Mouse (Mus musculus) myocyte (in vitro differentiated cells): Measurements from ENCODE around the gene Inip. TPM values are rescaled to one million over a fixed set of nuclear protein-coding genes. Genes with fewer than 3 reads are reported as not detected.

ENCODE experiments used
- H3K27me3 ChIP-seq: one replicate; pipeline ENCODE4 v1.6.1; 2011; ENCODE audit not compliant: control insufficient read depth, insufficient read depth, insufficient read length
- H3K36me3 ChIP-seq: one replicate; pipeline ENCODE4 v1.6.1; 2011; ENCODE audit not compliant: control insufficient read depth, insufficient read depth
- H3K4me2 ChIP-seq: one replicate; pipeline ENCODE4 v1.6.1; 2011; ENCODE audit warnings: low read depth, control low read depth
- H3K4me3 ChIP-seq: one replicate; pipeline ENCODE4 v1.5.1; 2011; ENCODE audit warnings: mild to moderate bottlenecking, control low read depth, moderate library complexity
- H3K79me2 ChIP-seq: one replicate; pipeline ENCODE4 v1.6.1; 2011; ENCODE audit not compliant: control insufficient read depth, insufficient read depth
- H3ac ChIP-seq: one replicate; pipeline ENCODE4 v1.6.1; 2011; ENCODE audit not compliant: control insufficient read depth, insufficient read length
- CEBPB ChIP-seq: IDR thresholded peaks from 2 replicates; pipeline ENCODE4 v1.6.1; 2011; ENCODE audit warnings: mild to moderate bottlenecking, moderate library complexity; ENCODE audit not compliant: poor library complexity, insufficient read depth, severe bottlenecking
- E2F4 ChIP-seq: IDR thresholded peaks from one replicate; pipeline ENCODE4 v1.6.1; 2011; ENCODE audit warnings: mild to moderate bottlenecking, control low read depth, moderate library complexity; ENCODE audit not compliant: insufficient read depth
- MAX ChIP-seq: IDR thresholded peaks from one replicate; pipeline ENCODE4 v1.6.1; 2011; ENCODE audit warnings: low read depth, mild to moderate bottlenecking, control low read depth
- MYOD1 ChIP-seq, 3 experiments: IDR thresholded peaks; one replicate each; pipeline ENCODE4 v1.6.1; 2011; ENCODE audit warnings: control low read depth in 2 of 3, low read depth in 2 of 3, mild to moderate bottlenecking in 2 of 3, moderate library complexity in 1 of 3; ENCODE audit not compliant: insufficient read length in 2 of 3, control insufficient read depth in 1 of 3
- MYOG ChIP-seq, 3 experiments: IDR thresholded peaks; one replicate each; pipeline ENCODE4 v1.6.1; 2011; ENCODE audit warnings: control low read depth in 2 of 3, low read depth in 2 of 3, mild to moderate bottlenecking in 2 of 3; ENCODE audit not compliant: insufficient read length in 2 of 3, control insufficient read depth in 1 of 3, insufficient read depth in 1 of 3
- POLR2A ChIP-seq: IDR thresholded peaks from one replicate; pipeline ENCODE4 v1.6.1; 2011; ENCODE audit warnings: low read depth, mild to moderate bottlenecking, control low read depth, moderate library complexity; ENCODE audit not compliant: insufficient read length
- POLR2AphosphoS2 ChIP-seq: IDR thresholded peaks from one replicate; pipeline ENCODE4 v1.6.1; 2011; ENCODE audit warnings: low read depth, control low read depth; ENCODE audit not compliant: insufficient read length
- REST ChIP-seq: IDR thresholded peaks from one replicate; pipeline ENCODE4 v1.6.1; 2011; ENCODE audit warnings: mild to moderate bottlenecking, control low read depth, moderate library complexity; ENCODE audit not compliant: insufficient read depth, insufficient read length
- SRF ChIP-seq: IDR thresholded peaks from one replicate; pipeline ENCODE4 v1.6.1; 2011; ENCODE audit warnings: low read depth; ENCODE audit not compliant: control insufficient read depth, insufficient read length
- TCF12 ChIP-seq: IDR thresholded peaks from one replicate; pipeline ENCODE4 v1.6.1; 2011; ENCODE audit warnings: mild to moderate bottlenecking, control low read depth; ENCODE audit not compliant: poor library complexity, insufficient read depth, severe bottlenecking
- TCF3 ChIP-seq: IDR thresholded peaks from one replicate; pipeline ENCODE4 v1.6.1; 2011; ENCODE audit warnings: low read depth, control low read depth; ENCODE audit not compliant: insufficient read length
- USF1 ChIP-seq: IDR thresholded peaks from one replicate; pipeline ENCODE4 v1.6.1; 2011; ENCODE audit warnings: low read depth, mild to moderate bottlenecking, control low read depth, moderate library complexity
- polyA plus RNA-seq: library from polyadenylated mRNA; unstranded; fragments of >200 nt; fragmentation: generic; extraction: Trizol; gene quantifications from one replicate; pipeline ENCODE4 v1.2.1, GENCODE M21; 2012; ENCODE audit warnings: missing spikeins

The Inip gene
- polyA plus RNA-seq, 1 experiment: 7.4 TPM

DNA sequence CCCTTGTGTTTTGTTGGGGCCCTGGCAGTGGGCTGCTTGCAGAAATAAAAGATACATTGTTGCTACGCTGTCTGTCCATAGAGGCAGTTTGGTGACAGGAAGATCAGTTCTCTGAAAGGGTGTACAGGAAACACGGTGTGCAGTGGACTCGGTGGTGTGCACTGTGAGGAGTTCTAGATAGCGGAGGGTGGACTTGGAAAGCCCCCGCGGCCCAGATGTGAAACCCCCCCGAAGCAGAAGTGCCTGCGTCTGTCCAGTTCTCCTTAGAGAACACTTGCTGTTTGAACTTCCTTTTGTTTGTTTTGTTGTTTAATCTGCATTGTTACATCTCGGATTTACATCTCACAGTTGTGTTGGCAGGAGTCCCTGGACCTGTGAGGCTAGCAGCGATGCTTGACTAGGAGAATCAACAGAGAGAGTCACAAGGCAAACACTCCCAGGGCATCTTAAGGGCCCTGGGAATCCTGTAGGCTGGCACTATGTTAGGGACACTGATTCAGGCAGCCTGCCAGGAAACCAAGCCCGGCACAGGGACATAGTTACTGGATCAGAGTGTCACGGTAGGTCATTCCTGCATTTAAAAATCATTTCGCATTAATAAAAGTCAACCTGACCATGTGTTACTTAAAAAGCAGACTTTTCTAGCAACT, 47.8 kb downstream of the Inip start:
- Histone ChIP-seq H3K27me3 (no peaks in the 10 kb centered on the region), H3K79me2 (no peaks in the 10 kb centered on the region), H3K36me3 (no peaks in the 10 kb centered on the region), H3K4me3 (no peak overlapping the region), H3K4me2 (no peak overlapping the region), H3ac (no peak overlapping the region)
- no peak for TF ChIP-seq SRF
- TF ChIP-seq CEBPB: no peak
- no peak for TF ChIP-seq POLR2AphosphoS2
- TF ChIP-seq USF1: no peak
- no peak for TF ChIP-seq MYOG (IDR thresholded peaks at IDR 0.05; ENCODE audit: control insufficient read depth in 1 of 3, insufficient read depth in 1 of 3, insufficient read length in 2 of 3, low read depth in 2 of 3)
- TF ChIP-seq POLR2A: no peak
- TF ChIP-seq TCF12: no peak
- TF ChIP-seq REST: no peak
- no peak for TF ChIP-seq MAX
- no peak for TF ChIP-seq TCF3
- no peak for TF ChIP-seq E2F4
- no peak for TF ChIP-seq MYOD1 (IDR thresholded peaks at IDR 0.05; ENCODE audit: control insufficient read depth in 1 of 3, insufficient read length in 2 of 3, low read depth in 2 of 3)

- no peak overlapping the region for H3K4me3 ChIP-seq
- no peak overlapping the region for H3K4me2 ChIP-seq
- H3ac ChIP-seq: no peak overlapping the region
- no peaks in the 10 kb centered on the region for H3K27me3 ChIP-seq
- no peaks in the 10 kb centered on the region for H3K36me3 ChIP-seq
- TF ChIP-seq POLR2A (no peak), E2F4 (no peak), MYOD1 (IDR thresholded peaks at IDR 0.05; ENCODE audit: control insufficient read depth in 1 of 3, insufficient read length in 2 of 3, low read depth in 2 of 3) (no peak), TCF3 (no peak), MAX (no peak), USF1 (no peak), CEBPB (no peak)
- H3K79me2 ChIP-seq: no peaks in the 10 kb centered on the region
Measured at GRCm38 (mm10) chr4:59739882-59740281, 61.5 kb downstream of the Inip start.

- TF ChIP-seq TCF12 (no peak), MAX (no peak), MYOG (IDR thresholded peaks at IDR 0.05; ENCODE audit: control insufficient read depth in 1 of 3, insufficient read depth in 1 of 3, insufficient read length in 2 of 3, low read depth in 2 of 3) (no peak), POLR2AphosphoS2 (no peak), SRF (no peak), POLR2A (no peak), E2F4 (no peak)
- Histone ChIP-seq H3K36me3 (no peaks in the 10 kb centered on the region), H3K4me2 (no peak overlapping the region), H3K79me2 (no peaks in the 10 kb centered on the region), H3ac (no peak overlapping the region), H3K27me3 (no peaks in the 10 kb centered on the region), H3K4me3 (no peak overlapping the region)
Measured at GRCm38 (mm10) chr4:59739321-59739720, 62.1 kb downstream of the Inip start.

DNA sequence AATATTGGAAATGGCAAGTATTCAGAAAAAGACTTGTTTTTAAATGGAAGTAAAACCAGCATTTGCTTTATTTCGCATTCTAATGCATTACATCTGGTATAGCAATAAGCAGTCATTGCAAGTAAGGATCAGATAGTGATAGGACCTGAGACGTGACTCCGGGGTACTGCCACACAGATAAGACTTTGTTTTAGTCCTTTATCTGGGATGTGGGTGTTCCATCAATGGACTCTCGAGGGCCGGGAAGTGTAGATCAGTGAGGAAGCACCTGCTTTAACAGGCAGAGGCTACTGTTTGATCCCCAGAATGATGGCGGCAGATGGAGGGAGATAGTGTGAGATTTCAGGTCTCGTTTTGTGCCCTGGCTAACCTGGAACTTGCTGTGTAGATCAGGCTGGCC, 69.8 kb downstream of the Inip start:
- Histone ChIP-seq H3K27me3 (no peaks in the 10 kb centered on the region), H3K4me2 (no peak overlapping the region), H3K79me2 (no peaks in the 10 kb centered on the region), H3ac (no peak overlapping the region), H3K4me3 (no peak overlapping the region), H3K36me3 (no peaks in the 10 kb centered on the region)
- TF ChIP-seq REST: no peak
- TF ChIP-seq POLR2A: no peak

GRCm38 (mm10) chr4:59728839-59729238, 72.5 kb downstream of the Inip start:
- Histone ChIP-seq H3K36me3 (no peaks in the 10 kb centered on the region), H3K27me3 (no peaks in the 10 kb centered on the region), H3ac (no peak overlapping the region), H3K4me2 (no peak overlapping the region), H3K79me2 (no peaks in the 10 kb centered on the region), H3K4me3 (no peak overlapping the region)
- no peak for TF ChIP-seq REST
- no peak for TF ChIP-seq TCF12
- TF ChIP-seq E2F4: no peak
- TF ChIP-seq POLR2A: no peak
- TF ChIP-seq MYOD1 (IDR thresholded peaks at IDR 0.05; ENCODE audit: control insufficient read depth in 1 of 3, insufficient read length in 2 of 3, low read depth in 2 of 3): no peak
- TF ChIP-seq MYOG (IDR thresholded peaks at IDR 0.05; ENCODE audit: control insufficient read depth in 1 of 3, insufficient read depth in 1 of 3, insufficient read length in 2 of 3, low read depth in 2 of 3): no peak
- no peak for TF ChIP-seq CEBPB
- no peak for TF ChIP-seq USF1
- TF ChIP-seq SRF: no peak
